Mouse (Mus musculus) limb, embryonic 11.5 days (tissue): ENCODE measurements around the gene Hpcal1. TPM values are rescaled to one million over a fixed set of nuclear protein-coding genes. Genes with fewer than 3 reads are reported as not detected.

Experiments
- ATAC-seq: fragments of 200-750 bp; cut with Nextera tagmentation; 2 replicates; pipeline ENCODE4 v1.8.0; 2017; ENCODE audit warnings: low read depth; ENCODE audit not compliant: insufficient number of reproducible peaks, low FRiP score, low TSS enrichment
- DNase-seq: peaks from one replicate; pipeline ENCODE4 v3.0.0-alpha.2; 2015; ENCODE audit warnings: low spot score
- H3K27ac ChIP-seq: fragments of 300-500 bp; sonication (generic); replicated peaks from 2 replicates; pipeline ENCODE4 v1.5.1; 2014; ENCODE audit warnings: low read depth, mild to moderate bottlenecking, low read length
- H3K27me3 ChIP-seq: fragments of 300-500 bp; sonication (generic); 2 replicates; pipeline ENCODE4 v1.6.1; 2014; ENCODE audit warnings: mild to moderate bottlenecking, low read length, mixed read lengths; ENCODE audit not compliant: control insufficient read depth, insufficient read depth
- H3K36me3 ChIP-seq: fragments of 300-500 bp; sonication (generic); 2 replicates; pipeline ENCODE4 v1.6.1; 2014; ENCODE audit warnings: mild to moderate bottlenecking, low read length, moderate library complexity, mixed read lengths; ENCODE audit not compliant: control insufficient read depth, insufficient read depth
- H3K4me1 ChIP-seq: fragments of 300-500 bp; sonication (generic); 2 replicates; pipeline ENCODE4 v1.6.1; 2014; ENCODE audit warnings: low read length, mixed read lengths; ENCODE audit not compliant: control insufficient read depth, insufficient read depth
- H3K4me2 ChIP-seq: fragments of 300-500 bp; sonication (generic); 2 replicates; pipeline ENCODE4 v1.6.1; 2014; ENCODE audit warnings: low read depth, mild to moderate bottlenecking, moderate library complexity; ENCODE audit not compliant: severe bottlenecking
- H3K4me3 ChIP-seq: fragments of 300-500 bp; sonication (generic); 2 replicates; pipeline ENCODE4 v1.5.1; 2014; ENCODE audit warnings: low read depth, low read length
- H3K9ac ChIP-seq: fragments of 300-500 bp; sonication (generic); 2 replicates; pipeline ENCODE4 v1.6.1; 2014; ENCODE audit warnings: mild to moderate bottlenecking, low read length
- H3K9me3 ChIP-seq: fragments of 300-500 bp; sonication (generic); 2 replicates; pipeline ENCODE4 v1.6.1; 2016; ENCODE audit warnings: low read length; ENCODE audit not compliant: control insufficient read depth
- WGBS: fragments of 180-500 bp; shearing (Covaris S2); extraction: QIAGEN DNeasy Blood & Tissue Kit; methylation state at CpG from one replicate; pipeline ENCODE4 v1.1.7; 2014; 5-methylcytosine and 5-hydroxymethylcytosine counted together
- polyA plus RNA-seq: library from polyadenylated mRNA; unstranded; fragments of >200 nt; fragmentation: Nextera tagmentation; extraction: Ambion mirVana; gene quantifications from 2 replicates; pipeline ENCODE4 v1.2.1, GENCODE M21; 2014

Hpcal1 gene
- polyA plus RNA-seq, 1 experiment from 2014 or later, result 31.1 TPM

GRCm38 (mm10) chr12:17692356-17692755 is 1.7 kb downstream of the Hpcal1 start:
- no peaks in the 10 kb centered on the region for H3K36me3 ChIP-seq
- ATAC-seq (no peak), DNase-seq (no peak)
- no peaks in the 10 kb centered on the region for H3K9me3 ChIP-seq
- H3K27ac ChIP-seq, result no peak overlapping the region
- peak overlapping the region; percentile 57; the same call in 1 of the 2 replicates for H3K9ac ChIP-seq
- peak overlapping the region; percentile 77 for H3K4me3 ChIP-seq
- peaks cover 17% of the 10 kb centered on the region for H3K4me1 ChIP-seq
- peak overlapping the region; percentile 93 for H3K4me2 ChIP-seq
- H3K27me3 ChIP-seq, result no peaks in the 10 kb centered on the region
- WGBS, result 32% methylated on average over 5 of the region's 5 CpGs

- DNase-seq (no peak), ATAC-seq (no peak)
- 57% methylated on average over 4 of the region's 4 CpGs for WGBS
- Histone ChIP-seq H3K27ac (no peak overlapping the region), H3K4me3 (no peak overlapping the region), H3K4me1 (peaks cover 17% of the 10 kb centered on the region), H3K9ac (no peak overlapping the region), H3K36me3 (no peaks in the 10 kb centered on the region), H3K9me3 (no peaks in the 10 kb centered on the region), H3K4me2 (no peak overlapping the region), H3K27me3 (no peaks in the 10 kb centered on the region)
These were observed 2.3 kb downstream of the Hpcal1 start for GRCm38 (mm10) chr12:17692953-17693352.

- H3K4me3 ChIP-seq, result no peak overlapping the region
- 72% methylated on average over 1 of the region's 1 CpGs for WGBS
- no peak overlapping the region for H3K27ac ChIP-seq
- peaks cover 17% of the 10 kb centered on the region for H3K4me1 ChIP-seq
- no peaks in the 10 kb centered on the region for H3K9me3 ChIP-seq
- ATAC-seq (no peak), DNase-seq (no peak)
- H3K27me3 ChIP-seq, result no peaks in the 10 kb centered on the region
- no peak overlapping the region for H3K9ac ChIP-seq
- no peak overlapping the region for H3K4me2 ChIP-seq
- H3K36me3 ChIP-seq, result no peaks in the 10 kb centered on the region
These were observed 4.0 kb downstream of the Hpcal1 start for GRCm38 (mm10) chr12:17694589-17695115.

GRCm38 (mm10) chr12:17696395-17696794 is 5.7 kb downstream of the Hpcal1 start:
- H3K4me3 ChIP-seq, result no peak overlapping the region
- H3K27ac ChIP-seq, result no peak overlapping the region
- ATAC-seq (no peak), DNase-seq (no peak)
- peaks cover 17% of the 10 kb centered on the region for H3K4me1 ChIP-seq
- H3K9ac ChIP-seq, result no peak overlapping the region
- no peaks in the 10 kb centered on the region for H3K9me3 ChIP-seq
- H3K27me3 ChIP-seq, result no peaks in the 10 kb centered on the region
- H3K4me2 ChIP-seq, result no peak overlapping the region
- H3K36me3 ChIP-seq, result no peaks in the 10 kb centered on the region
- WGBS, result 94% methylated on average over 7 of the region's 7 CpGs

GRCm38 (mm10) chr12:17698934-17699333 is 8.3 kb downstream of the Hpcal1 start:
- DNase-seq (no peak), ATAC-seq (no peak)
- no peaks in the 10 kb centered on the region for H3K36me3 ChIP-seq
- H3K9ac ChIP-seq, result no peak overlapping the region
- WGBS, result 69% methylated on average over 4 of the region's 4 CpGs
- 0 out of 2 replicates have a peak, but pooled peaks cover 10% of the 10 kb centered on the region for H3K4me1 ChIP-seq
- no peaks in the 10 kb centered on the region for H3K27me3 ChIP-seq
- no peaks in the 10 kb centered on the region for H3K9me3 ChIP-seq
- no peak overlapping the region for H3K27ac ChIP-seq
- H3K4me2 ChIP-seq, result no peak overlapping the region
- H3K4me3 ChIP-seq, result no peak overlapping the region

- Histone ChIP-seq H3K27me3 (no peaks in the 10 kb centered on the region), H3K4me3 (no peak overlapping the region), H3K4me1 (0 out of 2 replicates have a peak, but pooled peaks cover 10% of the 10 kb centered on the region), H3K36me3 (no peaks in the 10 kb centered on the region), H3K27ac (no peak overlapping the region), H3K9me3 (no peaks in the 10 kb centered on the region), H3K9ac (no peak overlapping the region), H3K4me2 (no peak overlapping the region)
- ATAC-seq (no peak), DNase-seq (no peak)
- 82% methylated on average over 1 of the region's 1 CpGs for WGBS
These were observed 8.8 kb downstream of the Hpcal1 start for GRCm38 (mm10) chr12:17699480-17699879.

GRCm38 (mm10) chr12:17701131-17701720 is 10.6 kb downstream of the Hpcal1 start:
- H3K4me1 ChIP-seq, result 0 out of 2 replicates have a peak, but pooled peaks cover 3% of the 10 kb centered on the region

GRCm38 (mm10) chr12:17701795-17702194 is 11.1 kb downstream of the Hpcal1 start:
- whole genome bisulfite sequencing, result 57% methylated on average over 2 of the region's 2 CpGs
- no peak overlapping the region for H3K27ac ChIP-seq
- no peaks in the 10 kb centered on the region for H3K36me3 ChIP-seq
- ATAC-seq (no peak), DNase-seq (no peak)
- no peak overlapping the region for H3K9ac ChIP-seq
- no peaks in the 10 kb centered on the region for H3K27me3 ChIP-seq
- H3K4me3 ChIP-seq, result no peak overlapping the region
- 0 out of 2 replicates have a peak, but pooled peaks cover 3% of the 10 kb centered on the region for H3K4me1 ChIP-seq
- no peak overlapping the region for H3K4me2 ChIP-seq
- no peaks in the 10 kb centered on the region for H3K9me3 ChIP-seq

More at GRCm38 (mm10) chr12:17701131-17701720, 10.6 kb downstream of the Hpcal1 start:
- no peak for ATAC-seq
- DNase-seq, result no peak
- H3K27ac ChIP-seq, result no peak overlapping the region
- H3K36me3 ChIP-seq, result no peaks in the 10 kb centered on the region
- no peaks in the 10 kb centered on the region for H3K9me3 ChIP-seq
- no peak overlapping the region for H3K9ac ChIP-seq
- 74% methylated on average over 5 of the region's 5 CpGs for WGBS
- no peak overlapping the region for H3K4me2 ChIP-seq
- H3K4me3 ChIP-seq, result no peak overlapping the region
- H3K27me3 ChIP-seq, result no peaks in the 10 kb centered on the region
